Mouse (Mus musculus) urinary bladder, postnatal 4 days (tissue): ENCODE measurements around the gene Tnfaip1.
"Not testable (repeated sequence)": the region's sequence is repeated elsewhere in the genome, so short reads cannot be mapped to it uniquely, and the experiment has no call there.

Experiments
- DNase-seq, 2 experiments: peaks; one replicate each; pipeline ENCODE4 v3.0.0; 2021 to 2022; ENCODE audit warnings: low spot score in 2 of 2

Tnfaip1 gene

GRCm38 (mm10) chr11:78536690-78537084, 555 bp upstream of the Tnfaip1 start:
- DNase-seq, result no peak

DNA sequence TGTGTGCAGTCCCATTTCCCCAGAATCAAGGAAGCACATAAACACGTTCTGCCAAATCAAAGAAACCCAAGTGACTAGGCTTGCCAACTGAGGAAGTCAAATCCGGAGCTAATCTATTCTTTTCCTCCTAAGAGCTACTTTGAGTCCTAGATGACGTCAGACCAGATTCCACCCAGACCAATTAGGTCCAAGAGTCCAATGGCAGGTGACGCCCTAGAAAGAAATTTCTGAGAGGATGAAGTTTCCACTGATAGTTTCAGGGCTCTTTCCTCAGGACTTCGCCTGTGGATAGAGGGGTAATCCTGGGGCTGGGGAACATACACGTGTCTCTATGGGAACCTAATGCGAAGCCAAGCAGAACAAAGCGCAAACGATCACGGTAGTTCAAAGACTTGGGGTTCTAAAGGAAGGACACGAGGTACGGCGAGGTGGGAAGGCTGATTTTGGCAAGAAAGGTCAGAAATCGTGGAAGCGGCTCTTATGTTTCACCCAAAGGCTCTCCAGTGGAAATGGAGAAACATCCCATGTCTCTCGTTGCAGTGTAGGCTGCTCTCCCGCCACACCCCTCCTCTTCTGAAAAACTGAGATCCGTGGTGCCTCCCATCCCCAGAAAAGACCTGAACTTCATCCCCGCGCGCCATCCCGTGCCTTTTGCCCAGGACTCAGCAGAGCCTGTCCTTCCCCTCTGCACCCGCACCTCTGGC, 604 bp downstream of the Tnfaip1 start:
- no peak for DNase-seq

- DNase-seq, result no peak
Measured at GRCm38 (mm10) chr11:78534516-78534915, 1.6 kb downstream of the Tnfaip1 start.

DNA sequence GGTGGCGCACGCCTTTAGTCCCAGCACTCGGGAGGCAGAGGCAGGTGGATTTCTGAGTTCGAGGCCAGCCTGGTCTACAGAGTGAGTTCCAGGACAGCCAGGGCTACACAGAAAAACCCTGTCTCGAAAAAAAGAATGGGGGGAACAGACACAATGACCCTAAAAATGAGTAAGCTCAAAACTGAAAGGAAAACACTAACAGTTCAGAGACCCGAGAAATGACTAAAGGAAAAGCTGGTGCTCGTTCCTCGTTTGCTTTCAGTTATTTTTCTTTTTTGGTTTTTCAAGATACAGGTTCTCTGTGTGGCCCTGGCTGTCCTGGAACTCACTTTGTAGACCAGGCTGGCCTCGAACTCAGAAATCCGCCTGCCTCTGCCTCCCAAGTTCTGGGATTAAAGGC, 4.6 kb downstream of the Tnfaip1 start:
- not testable (repeated sequence) for DNase-seq

GRCm38 (mm10) chr11:78531046-78531445, 5.1 kb downstream of the Tnfaip1 start:
- no peak for DNase-seq

- DNase-seq, result no peak
Measured at GRCm38 (mm10) chr11:78530001-78530400, 6.1 kb downstream of the Tnfaip1 start.

DNA sequence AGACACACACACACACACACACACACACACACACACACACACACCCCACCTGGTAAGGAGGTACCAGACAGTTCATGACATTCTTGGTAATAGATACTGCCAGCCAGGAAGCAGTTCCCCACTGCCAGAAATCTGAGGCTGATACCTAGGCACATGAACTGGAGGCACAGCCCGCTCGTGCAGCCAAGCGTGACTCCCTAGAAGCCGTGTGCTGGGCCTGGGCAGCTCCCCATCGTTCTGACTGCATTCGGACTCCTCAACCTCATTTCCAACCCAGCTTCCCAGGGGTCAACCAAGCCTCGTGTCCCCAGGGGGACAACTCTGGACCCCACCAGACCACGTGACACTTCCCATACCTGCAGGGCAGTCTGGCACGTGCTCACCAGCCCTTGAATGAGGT, 7.4 kb downstream of the Tnfaip1 start:
- no peak for DNase-seq

DNA sequence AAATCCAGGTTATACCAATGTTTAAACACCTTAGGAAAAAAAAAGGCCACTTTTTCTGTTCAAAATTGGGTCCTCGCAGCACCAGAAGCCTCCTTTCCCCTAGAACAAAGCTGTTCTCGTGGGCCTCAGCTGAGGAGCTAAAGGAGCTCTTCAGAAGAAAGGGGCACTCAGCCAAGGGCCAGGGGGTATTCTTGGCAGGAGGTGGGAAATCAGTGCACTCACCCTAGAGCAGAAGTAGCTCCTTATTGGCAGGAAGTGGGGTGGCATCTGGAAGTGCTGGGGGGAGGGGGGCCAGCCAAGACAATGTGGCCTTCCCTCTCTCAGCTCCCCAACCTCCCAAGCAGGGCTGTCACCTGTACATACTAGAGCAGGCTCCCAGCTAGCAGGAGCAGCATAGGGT, 11.3 kb downstream of the Tnfaip1 start:
- DNase-seq, result no peak

GRCm38 (mm10) chr11:78523241-78523955, 12.7 kb downstream of the Tnfaip1 start:
- no peak for DNase-seq

- no peak for DNase-seq
Measured at GRCm38 (mm10) chr11:78522481-78522997, 13.6 kb downstream of the Tnfaip1 start.

GRCm38 (mm10) chr11:78521880-78522279, 14.3 kb downstream of the Tnfaip1 start:
- no peak for DNase-seq

GRCm38 (mm10) chr11:78518931-78519330, 17.2 kb downstream of the Tnfaip1 start:
- DNase-seq, result no peak

DNA sequence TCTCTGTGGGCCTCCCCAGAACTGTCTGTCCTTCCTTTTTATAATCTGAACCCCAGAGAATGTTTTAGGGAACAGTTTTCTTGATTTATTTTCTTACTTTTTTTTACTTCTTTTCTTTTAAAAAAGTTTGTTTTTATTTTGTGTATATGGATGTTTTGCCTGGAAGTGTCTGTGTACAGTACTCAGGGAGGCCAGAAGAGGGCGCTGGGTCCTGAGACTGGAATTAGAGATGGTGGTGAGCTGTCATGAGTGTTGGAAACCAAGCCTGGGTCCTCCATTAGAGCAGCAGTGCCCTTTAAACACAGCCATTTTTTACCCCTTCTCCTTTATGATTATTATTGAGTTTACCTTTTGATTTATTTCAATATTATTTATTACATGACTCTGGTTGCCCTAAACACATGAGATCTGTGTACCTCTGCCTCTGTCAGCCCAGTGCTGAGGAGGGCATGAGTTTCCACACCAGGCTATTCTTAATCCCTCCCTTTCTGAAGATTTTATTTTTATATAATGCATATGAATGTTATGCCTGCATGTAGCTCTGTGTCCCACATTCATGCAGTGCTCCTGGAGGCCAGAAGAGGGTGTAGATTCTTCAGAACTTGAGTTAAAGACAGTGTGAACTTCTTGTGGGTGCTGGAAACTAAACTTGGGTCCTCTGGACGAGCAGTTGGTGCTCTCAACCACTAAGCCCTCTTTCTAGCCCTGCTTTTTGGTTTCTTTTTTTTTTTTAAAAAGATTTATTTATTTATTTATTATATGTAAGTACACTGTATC, 20.4 kb downstream of the Tnfaip1 start:
- DNase-seq, result no peak

GRCm38 (mm10) chr11:78513106-78513790, 22.9 kb downstream of the Tnfaip1 start:
- DNase-seq, result no peak

- peak; percentile 86 to 91 for DNase-seq
Measured at GRCm38 (mm10) chr11:78512025-78512957, 23.8 kb downstream of the Tnfaip1 start, which contains the start of the genes Tmem199 and Poldip2. Gene Tmem199 (minus strand): TSS chr11:78512172. Gene Poldip2 (plus strand): TSS chr11:78512193.

DNA sequence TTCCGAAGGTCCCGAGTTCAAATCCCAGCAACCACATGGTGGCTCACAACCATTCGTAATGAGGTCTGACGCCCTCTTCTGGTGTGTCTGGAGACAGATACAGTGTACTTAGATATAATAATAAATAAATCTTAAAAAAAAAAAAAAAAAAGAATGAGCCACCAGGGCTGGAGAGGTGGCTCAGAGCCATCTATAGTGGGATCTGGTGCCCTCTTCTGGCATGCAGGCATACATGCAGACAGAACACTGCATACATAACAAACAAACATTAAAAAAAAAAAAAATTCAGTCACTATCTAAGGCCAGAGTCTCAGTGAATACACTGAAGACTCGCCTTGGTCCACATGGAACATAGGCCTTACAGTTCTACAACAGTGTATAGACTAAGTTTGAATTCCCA, 27.0 kb downstream of the Tnfaip1 start:
- DNase-seq, result no peak

DNA sequence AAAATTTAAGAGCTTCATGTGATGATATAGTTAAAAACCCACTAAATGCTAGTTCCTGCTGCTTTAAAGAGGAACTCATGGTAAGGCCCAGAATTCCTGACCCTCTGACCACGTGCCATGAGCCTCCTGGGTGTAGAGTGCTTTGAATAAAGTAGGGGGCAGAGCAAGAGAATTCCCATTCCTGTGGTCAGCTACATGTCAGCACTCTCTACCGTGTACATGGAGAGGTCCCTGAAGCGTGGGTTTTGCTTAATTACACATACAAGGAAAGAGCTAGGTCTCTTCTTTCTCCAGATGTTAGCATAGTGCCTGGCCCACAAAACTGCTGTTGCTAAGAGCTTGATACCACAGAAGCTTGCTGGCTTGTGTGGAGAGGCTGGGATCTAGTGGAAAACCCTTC, 30.7 kb downstream of the Tnfaip1 start:
- DNase-seq, result no peak

DNA sequence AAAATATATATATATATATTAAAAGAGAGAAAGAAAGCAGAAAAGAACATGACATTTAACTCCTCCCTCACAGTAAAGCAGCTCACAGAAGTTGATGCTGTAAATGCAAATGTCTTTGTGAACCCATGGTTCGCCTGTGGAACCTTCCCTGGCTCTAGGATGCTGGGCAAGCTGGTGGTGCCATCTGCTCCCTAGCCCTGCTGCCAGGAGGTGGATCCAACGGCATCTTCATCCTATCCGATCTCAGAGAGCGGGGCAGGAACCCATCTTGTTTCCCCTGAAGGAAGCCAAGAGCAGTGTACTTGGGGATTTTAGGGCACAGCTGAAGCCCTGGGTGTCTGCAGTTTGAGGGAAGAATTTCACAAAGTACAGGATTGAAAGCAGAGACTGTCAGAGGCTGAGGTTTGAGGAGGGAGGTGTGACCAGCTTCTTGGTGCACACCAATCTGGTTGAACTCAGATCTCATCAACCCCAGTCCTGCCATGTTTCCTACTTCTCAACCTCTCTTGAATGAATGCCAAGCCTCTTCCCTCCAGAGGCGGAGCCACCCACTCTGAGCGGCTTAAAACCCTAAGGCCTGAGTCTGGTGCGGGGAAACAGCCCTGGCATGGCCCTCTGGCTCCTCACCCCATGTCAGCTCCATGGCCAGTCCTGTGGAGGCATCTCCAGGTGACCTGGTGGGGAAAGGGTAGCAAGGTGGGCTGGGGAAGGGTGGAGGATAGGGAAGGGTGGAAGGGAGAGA, 33.1 kb downstream of the Tnfaip1 start, which contains the start of gene Sebox:
Gene Sebox, plus strand, starts transcription at position 539 of the 742 bp plus-strand sequence.
- DNase-seq, result no peak

DNA sequence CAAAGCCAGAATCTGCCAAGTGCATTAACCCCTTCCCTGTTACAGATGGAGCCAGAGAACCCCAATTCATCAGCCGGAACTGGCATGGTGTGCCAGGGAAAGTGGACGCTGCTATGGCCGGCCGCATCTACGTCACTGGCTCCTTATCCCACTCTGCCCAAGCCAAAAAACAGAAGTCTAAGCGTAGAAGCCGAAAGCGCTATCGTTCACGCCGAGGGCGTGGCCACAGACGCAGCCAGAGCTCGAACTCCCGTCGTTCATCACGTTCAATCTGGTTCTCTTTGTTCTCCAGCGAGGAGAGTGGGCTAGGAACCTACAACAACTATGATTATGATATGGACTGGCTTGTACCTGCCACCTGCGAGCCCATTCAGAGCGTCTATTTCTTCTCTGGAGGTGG, 34.6 kb downstream of the Tnfaip1 start:
- no peak for DNase-seq
